Mouse (Mus musculus): ENCODE measurements around the gene Vmn2r44.
A peak's percentile ranks its signal among the peaks of the same experiment; 100 is the strongest.
"Not testable (repeated sequence)": the region's sequence is repeated elsewhere in the genome, so short reads cannot be mapped to it uniquely, and the experiment has no call there.

The Vmn2r44 gene

DNA sequence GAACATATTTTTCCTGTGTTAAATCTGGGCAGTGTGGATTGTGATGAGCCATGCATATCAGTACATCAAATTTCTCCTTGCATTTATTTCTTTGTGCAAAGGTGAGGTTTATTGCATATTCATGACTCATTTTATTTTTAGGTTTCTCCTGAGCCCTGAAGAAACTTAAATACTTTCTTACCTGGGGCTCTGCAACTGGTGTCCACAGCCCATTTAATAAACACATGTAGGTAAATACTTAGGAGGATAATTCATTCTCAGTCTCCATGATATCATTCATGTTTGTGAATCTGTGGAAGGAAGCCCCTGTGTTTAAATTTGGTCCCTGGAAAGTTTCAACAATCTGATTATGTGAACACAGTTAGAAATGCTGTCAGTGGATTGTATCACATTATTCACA is at the start of gene Vmn2r44:
Vmn2r44 (minus strand) TSS at position 101 of the 400 bp plus-strand sequence.
- not testable (repeated sequence) for DNase-seq (ENCODE audit: low read depth, low spot score)

DNA sequence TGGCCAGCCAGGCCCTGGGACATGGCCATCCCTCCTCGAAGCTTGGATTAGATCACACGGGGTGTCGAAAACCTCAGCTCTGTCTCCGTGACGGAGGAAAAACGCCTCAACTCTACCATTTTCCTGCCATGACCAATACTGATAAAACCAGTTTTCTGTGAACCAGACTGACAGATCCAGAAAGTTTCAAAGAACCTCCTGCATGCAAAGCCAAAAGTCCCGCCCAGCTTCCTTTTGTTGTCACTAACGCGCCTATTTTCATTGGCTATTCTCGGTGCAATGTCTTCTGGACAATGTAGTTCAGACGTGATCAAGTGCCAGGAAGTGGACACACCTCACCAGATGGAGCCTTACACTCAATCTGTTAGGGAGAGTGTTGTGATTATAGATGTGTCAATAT is 25.3 kb downstream of the Vmn2r44 start:
- DNase-seq (ENCODE audit: low read depth, low spot score): peak; percentile 48
